Mouse (Mus musculus) mouse trophoblast stem cell (cell line): ENCODE data around the gene B3gnt3.

Experiments used
- in situ Hi-C, 2 experiments: fragments of 300-500 bp; cut with MseI, MboI; formaldehyde crosslinking; loops; 2 replicates in 1 of 2; 3 replicates in 1 of 2; pipeline ENCODE4 v1.15.1; 2025

The B3gnt3 gene

GRCm38 (mm10) chr8:71679116-71679515, 22.5 kb downstream of the B3gnt3 start:
- in situ Hi-C loops = no loop called here

GRCm38 (mm10) chr8:71678216-71678615, 23.4 kb downstream of the B3gnt3 start:
- in situ Hi-C loops = no loop called here

- in situ Hi-C loops = no loop called here
Observed at GRCm38 (mm10) chr8:71677555-71677954, 24.0 kb downstream of the B3gnt3 start.

GRCm38 (mm10) chr8:71676803-71677202, 24.8 kb downstream of the B3gnt3 start:
- in situ Hi-C loops = no loop called here

GRCm38 (mm10) chr8:71676020-71676741, 25.4 kb downstream of the B3gnt3 start, which contains the start of gene Jak3:
TSS of gene Jak3 (plus strand) at chr8:71676296.
- in situ Hi-C loops = no loop called here

GRCm38 (mm10) chr8:71675456-71676019, 26.1 kb downstream of the B3gnt3 start:
- in situ Hi-C loops = no loop called here

- in situ Hi-C loops = no loop called here
Observed at GRCm38 (mm10) chr8:71674071-71674470, 27.5 kb downstream of the B3gnt3 start.

GRCm38 (mm10) chr8:71672168-71672735, 29.3 kb downstream of the B3gnt3 start:
- in situ Hi-C loops = no loop called here

GRCm38 (mm10) chr8:71671549-71671965, 30.0 kb downstream of the B3gnt3 start, which contains the start of gene Unc13a:
TSS of gene Unc13a (minus strand) at chr8:71671757.
- in situ Hi-C loops = no loop called here

GRCm38 (mm10) chr8:71670621-71671548, 30.7 kb downstream of the B3gnt3 start:
- in situ Hi-C loops = no loop called here

GRCm38 (mm10) chr8:71670198-71670597, 31.4 kb downstream of the B3gnt3 start:
- in situ Hi-C loops = no loop called here

GRCm38 (mm10) chr8:71668220-71668975, 33.2 kb downstream of the B3gnt3 start:
- in situ Hi-C loops = loop anchor here in 1 of 2 experiments (10.0 kb wide), 1 partner anchor 104 kb away; the partner anchor contains the start of genes Nxnl1 and Slc27a1

- in situ Hi-C loops = loop anchor here in 1 of 2 experiments (10.0 kb wide), 1 partner anchor 102 kb away; the partner anchor contains the start of genes Nxnl1 and Slc27a1
Observed at GRCm38 (mm10) chr8:71667256-71667655, 34.3 kb downstream of the B3gnt3 start.

- in situ Hi-C loops = loop anchor here in 1 of 2 experiments (10.0 kb wide), 1 partner anchor 102 kb away; the partner anchor contains the start of genes Nxnl1 and Slc27a1
Observed at GRCm38 (mm10) chr8:71666855-71667254, 34.7 kb downstream of the B3gnt3 start.

GRCm38 (mm10) chr8:71665331-71666130, 36.1 kb downstream of the B3gnt3 start:
- in situ Hi-C loops = loop anchor here in 1 of 2 experiments (10.0 kb wide), 1 partner anchor 101 kb away; the partner anchor contains the start of genes Nxnl1 and Slc27a1

GRCm38 (mm10) chr8:71660325-71661120, 41.1 kb downstream of the B3gnt3 start:
- in situ Hi-C loops = loop anchor here in 1 of 2 experiments (10.0 kb wide), 1 partner anchor 96 kb away; the partner anchor contains the start of genes Nxnl1 and Slc27a1

- in situ Hi-C loops = loop anchor here (10.0 kb wide), 1 partner anchor 95 kb away; the partner anchor contains the start of genes Nxnl1 (in 2 of the 2) and Slc27a1 (in 2 of the 2)
Observed at GRCm38 (mm10) chr8:71659751-71660150, 41.8 kb downstream of the B3gnt3 start.

GRCm38 (mm10) chr8:71658515-71659049, 43.0 kb downstream of the B3gnt3 start:
- in situ Hi-C loops = loop anchor here in 1 of 2 experiments (10.0 kb wide), 1 partner anchor 94 kb away; the partner anchor contains the start of genes Nxnl1 and Slc27a1
